In the genomic region with DNA sequence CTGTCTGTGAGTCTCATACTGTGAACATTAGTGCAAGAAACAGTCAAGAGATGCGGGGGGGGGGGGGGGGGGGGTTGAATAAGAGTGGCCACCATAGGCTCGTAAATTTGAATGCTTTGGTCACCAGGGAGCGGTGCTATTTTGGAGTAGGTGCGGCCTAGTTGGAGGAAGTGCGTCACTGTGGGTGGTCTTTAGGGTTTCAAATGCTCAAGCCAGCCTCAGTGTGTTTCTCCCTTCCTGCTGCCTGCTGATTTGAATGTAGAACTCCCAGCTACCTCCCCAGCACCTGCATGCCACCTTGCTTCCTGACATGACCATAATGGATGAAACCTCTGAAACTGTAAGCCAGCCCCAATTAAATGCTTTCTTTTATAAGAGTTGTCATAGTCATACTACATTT, we compare ENCODE assay signal across 20 mouse cellular contexts. TPM values are rescaled to one million over a fixed set of nuclear protein-coding genes. Genes with fewer than 3 reads are reported as not detected.
DNase-seq lines count a peak whose midpoint lies in the region.
"Had no signal": no experiment of that assay in that cellular context is flagged by ENCODE, and none has a peak within 500 bp of the region (broad histone marks: within the 10 kb centered on the region; RNA-seq: fewer than 3 reads in every experiment).

No protein-coding gene starts in this region.

- DNase-seq in heart, adult 11 months, result peak; percentile 61
- DNase-seq in heart, postnatal 4 days, result no peak
- DNase-seq in ES-CJ7 (ENCODE audit: low read depth, low spot score) (peak; percentile 26), R1 (ENCODE audit: low read depth, low spot score) (peak; percentile 62)
- no peak for DNase-seq in spleen, postnatal 4 days (ENCODE audit: low spot score in 2 of 2)
- no peak for DNase-seq in retina, embryonic 14.5 days (ENCODE audit: low spot score)
- DNase-seq: adrenal gland, adult 2 months; adrenal gland, adult 8-10 months; adrenal gland, postnatal 10 days; adrenal gland, postnatal 14 days; adrenal gland, postnatal 25 days; adrenal gland, postnatal 36 days; B cell, adult 2 months; cerebellum, adult 11 months; cerebellum, adult 11-12 months; cerebellum, adult 18-20 months; cerebellum, adult 2 months; cerebellum, adult 8-10 months had no signal

RNA-seq across cellular contexts. Expression of a gene that starts 26.6 kb away (rescaled TPM):
- total RNA-seq in heart, postnatal 4 days (2021), result 10 to 100 TPM; 35.1 to 37.6 TPM
- total RNA-seq: CH12.LX had no signal

RNA-seq across cellular contexts. Expression of a gene that starts 51.4 kb away (rescaled TPM):
- total RNA-seq in heart, postnatal 4 days (2021), result 10 to 100 TPM; 10.8 to 13.6 TPM
- total RNA-seq: MEL had no signal

Comparison
In these comparisons a context has a peak if more than half of its experiments do, and no peak if none do; other contexts are left out.
1. DNase-seq: peak in heart, adult 11 months (single experiment), ES-CJ7 (single experiment) and R1 (single experiment); none in heart, postnatal 4 days (single experiment), spleen, postnatal 4 days (0 of 2) and retina, embryonic 14.5 days (single experiment).